In genomic region chr10:116871329-116872015, GRCm38 (mm10) we compare ENCODE assay signal across 11 mouse cellular contexts. TPM values are rescaled to one million over a fixed set of nuclear protein-coding genes. Genes with fewer than 3 reads are reported as not detected.
A peak's percentile ranks its signal among the peaks of the same experiment; 100 is the strongest.
DNase-seq lines count a peak whose midpoint lies in the region; ATAC-seq and TF ChIP-seq lines count a peak whose summit lies in the region.
"Had no signal": no experiment of that assay in that cellular context is flagged by ENCODE, and none has a peak within 500 bp of the region (broad histone marks: within the 10 kb centered on the region; RNA-seq: fewer than 3 reads in every experiment).

No protein-coding gene starts in this region.

- no peak overlapping the region for H3K9ac ChIP-seq in midbrain, postnatal 0 days (replicated peaks; ENCODE audit: low read length, poor library complexity, severe bottlenecking)
- no peak overlapping the region for H3K9ac ChIP-seq in midbrain, embryonic 13.5 days (replicated peaks)
- no peak overlapping the region for H3K9ac ChIP-seq in neural tube, embryonic 14.5 days (replicated peaks; ENCODE audit: low read depth, low read length)
- H3K9ac ChIP-seq: heart, embryonic 12.5 days had no signal

- no peaks in the 10 kb centered on the region for H3K36me3 ChIP-seq in midbrain, postnatal 0 days (ENCODE audit: insufficient read depth, low read length)
- H3K36me3 ChIP-seq in midbrain, embryonic 13.5 days, result no peaks in the 10 kb centered on the region
- H3K36me3 ChIP-seq in neural tube, embryonic 14.5 days (ENCODE audit: control insufficient read depth, insufficient read depth, low read length), result no peaks in the 10 kb centered on the region
- H3K36me3 ChIP-seq: heart, embryonic 12.5 days had no signal

- TF ChIP-seq CTCF in midbrain, postnatal 0 days (IDR thresholded peaks at IDR 0.05), result no peak

- no peaks in the 10 kb centered on the region for H3K9me3 ChIP-seq in midbrain, postnatal 0 days (ENCODE audit: low read length)
- H3K9me3 ChIP-seq in midbrain, embryonic 13.5 days, result no peaks in the 10 kb centered on the region
- H3K9me3 ChIP-seq in neural tube, embryonic 14.5 days (ENCODE audit: control insufficient read depth, low read length), result no peaks in the 10 kb centered on the region
- H3K9me3 ChIP-seq: heart, embryonic 12.5 days had no signal

- no peak overlapping the region for H3K4me3 ChIP-seq in midbrain, postnatal 0 days (ENCODE audit: low read depth, low read length)
- no peak overlapping the region for H3K4me3 ChIP-seq in midbrain, embryonic 13.5 days (replicated peaks)
- H3K4me3 ChIP-seq in neural tube, embryonic 14.5 days (ENCODE audit: low read depth, low read length), result no peak overlapping the region
- H3K4me3 ChIP-seq: heart, embryonic 12.5 days; myocyte had no signal

- DNase-seq in midbrain, postnatal 0 days (ENCODE audit: low spot score), result peak; percentile 86
- DNase-seq in cerebellum, adult 9-10 months, result peak; percentile 97
- peak; percentile 67 to 84 for DNase-seq in layer of hippocampus, adult 18-20 months (ENCODE audit: low spot score in 2 of 2)
- no peak for DNase-seq in spleen, postnatal 36 days (ENCODE audit: low spot score in 2 of 2)
- no peak for DNase-seq in thymus, postnatal 0 days (ENCODE audit: low spot score)
- DNase-seq in embryo, embryonic 11 days, result no peak
- DNase-seq: lung, postnatal 10 days had no signal

- no peak overlapping the region for H3K27ac ChIP-seq in midbrain, postnatal 0 days (ENCODE audit: low read depth, low read length)
- H3K27ac ChIP-seq in midbrain, embryonic 13.5 days, result no peak overlapping the region
- no peak overlapping the region for H3K27ac ChIP-seq in neural tube, embryonic 14.5 days (ENCODE audit: low read depth, low read length)

- H3K27me3 ChIP-seq in midbrain, postnatal 0 days (ENCODE audit: insufficient read depth, low read length), result no peaks in the 10 kb centered on the region
- no peaks in the 10 kb centered on the region for H3K27me3 ChIP-seq in midbrain, embryonic 13.5 days
- H3K27me3 ChIP-seq in neural tube, embryonic 14.5 days (ENCODE audit: control insufficient read depth, insufficient read depth, low read length), result no peaks in the 10 kb centered on the region
- H3K27me3 ChIP-seq: heart, embryonic 12.5 days had no signal

- ATAC-seq in midbrain, postnatal 0 days (ENCODE audit: low FRiP score), result 0 out of 2 replicates have a peak, but pooled peaks have one; percentile 38
- ATAC-seq in midbrain, embryonic 13.5 days, result no peak
- ATAC-seq in neural tube, embryonic 14.5 days (ENCODE audit: low read depth), result peak; percentile 68

- 80% methylated on average over 12 of the region's 12 CpGs for WGBS in midbrain, postnatal 0 days
- 86% methylated on average over 12 of the region's 12 CpGs for WGBS in midbrain, embryonic 13.5 days
- WGBS in neural tube, embryonic 14.5 days, result 53% methylated on average over 12 of the region's 12 CpGs

- no peaks in the 10 kb centered on the region for H3K4me1 ChIP-seq in midbrain, postnatal 0 days (ENCODE audit: insufficient read depth, low read length)
- no peaks in the 10 kb centered on the region for H3K4me1 ChIP-seq in midbrain, embryonic 13.5 days (replicated peaks)
- H3K4me1 ChIP-seq in neural tube, embryonic 14.5 days (ENCODE audit: control insufficient read depth, insufficient read depth, low read length), result peaks cover 4% of the 10 kb centered on the region; the same call in 1 of the 2 replicates

- H3K4me2 ChIP-seq in midbrain, postnatal 0 days (ENCODE audit: low read depth, low read length, poor library complexity, severe bottlenecking), result no peak overlapping the region
- H3K4me2 ChIP-seq in midbrain, embryonic 13.5 days (replicated peaks), result no peak overlapping the region
- peak overlapping the region; percentile 25; the same call in 1 of the 2 replicates for H3K4me2 ChIP-seq in neural tube, embryonic 14.5 days (ENCODE audit: low read depth, low read length)
- H3K4me2 ChIP-seq: heart, embryonic 12.5 days had no signal

RNA-seq across cellular contexts. Expression of gene Myrfl, which starts 25.2 kb away (rescaled TPM):
- 0.11 TPM in 1 of 2 replicates, not detected in the other for total RNA-seq in midbrain, postnatal 0 days (2014; rRNA removed)
- 0.09 TPM in 2 replicates for polyA plus RNA-seq in midbrain, postnatal 0 days (2015; fragmentation: Nextera tagmentation; extraction: Ambion mirVana)
- polyA plus RNA-seq in midbrain, embryonic 13.5 days (2015; fragmentation: Nextera tagmentation; extraction: Ambion mirVana), result 0.12 TPM in 1 of 2 replicates, not detected in the other
- total RNA-seq in layer of hippocampus, adult 18-20 months (2021), result under 1 TPM in 1 of 2 experiments, not detected in 1; 0.15 TPM
- 0.15 and 0.20 TPM in 2 replicates for polyA plus RNA-seq in neural tube, embryonic 14.5 days (2014; fragmentation: Nextera tagmentation; extraction: Ambion mirVana)
- 0.26 and 0.27 TPM in 2 replicates for polyA plus RNA-seq in thymus, postnatal 0 days (2015; fragmentation: Nextera tagmentation; extraction: Ambion mirVana)

Comparison
In these comparisons a context has a peak if more than half of its experiments do, and no peak if none do; other contexts are left out.
1. DNase-seq: peak in midbrain, postnatal 0 days (single experiment), cerebellum, adult 9-10 months (single experiment) and layer of hippocampus, adult 18-20 months (2 of 2); none in spleen, postnatal 36 days (0 of 2), thymus, postnatal 0 days (single experiment) and embryo, embryonic 11 days (single experiment).